Mouse (Mus musculus): ENCODE measurements around the gene Lhfpl5. TPM values are rescaled to one million over a fixed set of nuclear protein-coding genes. Genes with fewer than 3 reads are reported as not detected.

The Lhfpl5 gene
- polyA plus RNA-seq (2012; fragmentation: generic; extraction: Trizol): 0.06 TPM
- long read RNA-seq, experiment 1: 0 reads
- long read RNA-seq, experiment 2, partial matches to known transcripts: 0 of 1 reads
- long read RNA-seq, experiment 2, other reads (novel, unspliced or antisense): 1 of 1 reads

DNA sequence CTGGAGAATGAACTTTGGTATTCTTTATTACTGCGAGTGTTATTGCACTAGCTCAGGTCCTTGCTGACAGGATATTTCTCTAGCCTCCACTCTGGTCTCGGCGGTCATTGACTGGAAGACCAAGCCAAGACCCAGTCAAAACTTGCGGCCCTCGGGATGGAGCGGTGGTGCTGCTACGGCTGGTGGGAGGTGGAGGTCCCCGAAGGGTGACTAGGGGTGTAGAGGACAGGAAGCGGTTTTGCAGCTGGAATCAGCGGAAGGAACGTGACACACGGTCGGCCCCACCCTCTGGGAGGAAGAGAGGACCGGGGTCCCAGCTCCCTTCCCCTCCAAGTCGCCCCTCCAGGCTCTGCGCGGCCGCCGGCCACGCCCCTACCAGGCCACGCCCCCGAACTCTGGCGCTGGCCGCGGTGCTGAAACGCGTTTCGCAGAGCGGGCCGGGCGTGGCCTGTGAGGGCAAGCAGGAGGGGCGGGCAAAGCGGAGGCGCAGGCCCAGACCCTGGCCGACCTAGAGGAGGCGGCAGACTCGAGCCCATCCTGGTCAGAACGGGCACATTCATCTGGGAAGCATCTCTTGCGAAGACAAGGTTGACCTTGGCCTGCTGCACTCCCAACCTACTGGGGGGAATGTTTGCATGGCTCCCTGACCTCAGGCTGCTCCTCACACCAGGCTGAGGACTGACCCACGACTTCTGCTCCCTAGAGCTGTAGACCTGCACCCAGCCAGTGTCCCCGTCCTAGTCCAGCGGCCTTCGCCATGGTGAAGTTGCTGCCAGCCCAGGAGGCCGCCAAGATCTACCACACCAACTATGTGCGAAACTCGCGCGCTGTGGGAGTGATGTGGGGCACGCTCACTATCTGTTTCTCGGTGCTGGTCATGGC, at the start of gene Lhfpl5:
TSS of gene Lhfpl5 (plus strand) at position 398 of the 882 bp plus-strand sequence.
- Histone ChIP-seq H3K79me3 (ENCODE audit: low read depth) (no peaks in the 10 kb centered on the region), H3K4me3 (ENCODE audit: insufficient read depth, poor library complexity, severe bottlenecking) (no peak within 1 kb of the TSS), H3K79me2 (ENCODE audit: control insufficient read depth, insufficient read depth) (no peaks in the 10 kb centered on the region), H3ac (ENCODE audit: control insufficient read depth, insufficient read length, low read depth) (no peak within 1 kb of the TSS), H3K36me3 (ENCODE audit: control insufficient read depth, insufficient read depth) (no peaks in the 10 kb centered on the region), H3K27me3 (ENCODE audit: control insufficient read depth, insufficient read depth, insufficient read length) (peaks cover 8% of the 10 kb centered on the region)
- TF ChIP-seq MAX (IDR thresholded peaks at IDR 0.05) (no peak), FOSL1 (IDR thresholded peaks at IDR 0.05; ENCODE audit: insufficient read depth, low read length, poor library complexity, severe bottlenecking) (no peak), USF1 (IDR thresholded peaks at IDR 0.05; ENCODE audit: low read depth) (no peak), CEBPB (IDR thresholded peaks at IDR 0.05; ENCODE audit: low read depth) (no peak), MYOG (IDR thresholded peaks at IDR 0.05; ENCODE audit: control insufficient read depth, extremely low read depth, insufficient read length) (no peak), CTCF (IDR thresholded peaks at IDR 0.05; ENCODE audit: control insufficient read depth, insufficient read depth, insufficient read length) (no peak), MYOD1 (IDR thresholded peaks at IDR 0.05; ENCODE audit: control insufficient read depth, insufficient read length, low read depth) (no peak)

DNA sequence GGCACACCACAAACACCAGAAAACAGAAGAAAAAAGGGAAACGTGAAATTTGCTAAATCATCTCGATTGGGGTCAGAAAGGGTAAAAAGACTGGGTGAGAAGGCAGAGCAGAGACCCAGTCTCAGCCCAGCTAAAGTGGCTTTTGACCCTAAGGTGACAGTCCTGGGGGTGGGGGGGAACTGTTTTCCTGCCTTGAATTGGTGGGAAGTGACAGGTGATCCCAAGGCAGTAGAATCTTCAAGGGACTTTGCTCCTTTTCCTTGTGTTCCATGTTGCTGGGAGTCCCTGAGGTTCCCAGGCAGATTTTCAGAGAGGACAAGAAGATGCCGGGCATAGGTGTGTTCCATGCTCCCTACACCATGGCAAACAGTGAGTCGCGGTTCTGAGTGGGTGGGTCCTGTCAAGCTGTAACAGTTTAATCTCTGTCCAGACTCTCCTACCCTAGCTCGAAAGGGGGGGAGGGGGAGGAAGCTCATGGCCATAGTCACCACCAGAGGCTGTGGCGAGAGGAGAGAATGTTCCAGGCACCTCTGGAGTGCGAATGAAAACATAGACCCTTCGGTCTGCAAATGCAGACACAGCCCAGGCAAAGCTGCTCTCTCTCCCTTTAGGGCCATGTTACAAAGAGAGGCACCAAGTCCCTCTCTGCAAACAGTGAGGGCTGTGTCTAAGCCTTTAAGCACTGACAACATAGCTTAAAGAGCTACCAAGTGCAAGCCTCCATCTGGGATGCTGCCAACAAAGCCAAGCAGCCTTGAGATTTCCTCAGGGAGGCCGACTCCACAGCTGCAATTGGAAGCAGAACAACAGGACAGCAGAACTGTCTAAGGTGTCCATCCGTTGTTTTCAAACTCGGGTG, 48.0 kb upstream of the Lhfpl5 start:
- no peaks in the 10 kb centered on the region for H3K36me3 ChIP-seq (ENCODE audit: control insufficient read depth, insufficient read depth)
- peak overlapping the region; percentile 27 for H3ac ChIP-seq (ENCODE audit: control insufficient read depth, insufficient read length, low read depth)
- no peaks in the 10 kb centered on the region for H3K79me3 ChIP-seq (ENCODE audit: low read depth)
- TF ChIP-seq FOSL1 (IDR thresholded peaks at IDR 0.05; ENCODE audit: insufficient read depth, low read length, poor library complexity, severe bottlenecking) (no peak), CTCF (IDR thresholded peaks at IDR 0.05; ENCODE audit: control insufficient read depth, insufficient read depth, insufficient read length) (no peak), USF1 (IDR thresholded peaks at IDR 0.05; ENCODE audit: low read depth) (no peak), MAX (IDR thresholded peaks at IDR 0.05) (no peak), MYOD1 (IDR thresholded peaks at IDR 0.05; ENCODE audit: control insufficient read depth, insufficient read length, low read depth) (no peak), MYOG (IDR thresholded peaks at IDR 0.05; ENCODE audit: control insufficient read depth, extremely low read depth, insufficient read length) (no peak), CEBPB (IDR thresholded peaks at IDR 0.05; ENCODE audit: low read depth) (no peak)
- no peaks in the 10 kb centered on the region for H3K79me2 ChIP-seq (ENCODE audit: control insufficient read depth, insufficient read depth)
- no peak overlapping the region for H3K4me3 ChIP-seq (ENCODE audit: insufficient read depth, poor library complexity, severe bottlenecking)
- H3K27me3 ChIP-seq (ENCODE audit: control insufficient read depth, insufficient read depth, insufficient read length): no peaks in the 10 kb centered on the region

DNA sequence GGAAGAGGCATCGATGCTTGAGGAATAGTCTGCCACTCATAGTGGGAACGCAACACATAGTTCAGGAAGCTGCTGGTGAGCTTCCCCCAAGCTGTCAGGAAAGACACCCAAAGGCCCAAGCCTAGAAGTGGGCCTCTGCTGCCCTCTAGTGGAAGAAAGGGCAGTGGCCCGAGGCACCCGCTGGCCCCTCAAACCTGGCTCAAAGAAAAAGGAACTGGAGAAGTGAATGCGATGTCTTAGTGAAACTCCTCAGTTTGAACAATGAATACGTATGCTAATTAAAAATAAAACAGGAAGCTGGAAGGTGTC, 47.4 kb upstream of the Lhfpl5 start:
- no peak overlapping the region for H3K4me3 ChIP-seq (ENCODE audit: insufficient read depth, poor library complexity, severe bottlenecking)
- no peaks in the 10 kb centered on the region for H3K79me2 ChIP-seq (ENCODE audit: control insufficient read depth, insufficient read depth)
- H3K27me3 ChIP-seq (ENCODE audit: control insufficient read depth, insufficient read depth, insufficient read length): no peaks in the 10 kb centered on the region
- peak overlapping the region; percentile 27 for H3ac ChIP-seq (ENCODE audit: control insufficient read depth, insufficient read length, low read depth)
- TF ChIP-seq CTCF (IDR thresholded peaks at IDR 0.05; ENCODE audit: control insufficient read depth, insufficient read depth, insufficient read length): peak; percentile 66
- no peak for TF ChIP-seq FOSL1 (IDR thresholded peaks at IDR 0.05; ENCODE audit: insufficient read depth, low read length, poor library complexity, severe bottlenecking)
- no peak for TF ChIP-seq CEBPB (IDR thresholded peaks at IDR 0.05; ENCODE audit: low read depth)
- no peaks in the 10 kb centered on the region for H3K79me3 ChIP-seq (ENCODE audit: low read depth)
- no peaks in the 10 kb centered on the region for H3K36me3 ChIP-seq (ENCODE audit: control insufficient read depth, insufficient read depth)

DNA sequence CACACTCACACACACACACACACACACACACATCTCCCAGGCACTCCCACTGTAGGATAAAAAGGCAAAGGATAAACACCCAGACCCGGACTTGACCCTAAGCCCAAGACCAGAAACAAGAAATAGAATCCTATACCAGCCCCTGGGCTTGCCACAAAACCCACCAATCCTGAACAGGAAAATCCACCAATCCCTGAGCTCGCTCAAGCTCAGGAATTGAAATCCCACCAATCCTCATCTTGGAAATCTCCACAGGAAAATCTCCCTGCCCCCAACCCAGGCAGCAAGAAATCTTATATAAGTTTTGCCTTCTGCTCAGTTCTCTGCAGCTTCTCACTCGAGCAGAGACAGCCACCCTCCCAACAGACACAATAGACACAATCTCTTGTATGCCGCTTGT, 46.3 kb upstream of the Lhfpl5 start:
- H3K36me3 ChIP-seq (ENCODE audit: control insufficient read depth, insufficient read depth): no peaks in the 10 kb centered on the region
- H3K79me3 ChIP-seq (ENCODE audit: low read depth): no peaks in the 10 kb centered on the region
- H3K27me3 ChIP-seq (ENCODE audit: control insufficient read depth, insufficient read depth, insufficient read length): no peaks in the 10 kb centered on the region
- H3K79me2 ChIP-seq (ENCODE audit: control insufficient read depth, insufficient read depth): no peaks in the 10 kb centered on the region
- H3K4me3 ChIP-seq (ENCODE audit: insufficient read depth, poor library complexity, severe bottlenecking): no peak overlapping the region
- no peak for TF ChIP-seq MYOG (IDR thresholded peaks at IDR 0.05; ENCODE audit: control insufficient read depth, extremely low read depth, insufficient read length)
- no peak for TF ChIP-seq FOSL1 (IDR thresholded peaks at IDR 0.05; ENCODE audit: insufficient read depth, low read length, poor library complexity, severe bottlenecking)
- TF ChIP-seq MAX (IDR thresholded peaks at IDR 0.05): no peak
- TF ChIP-seq CTCF (IDR thresholded peaks at IDR 0.05; ENCODE audit: control insufficient read depth, insufficient read depth, insufficient read length): no peak
- TF ChIP-seq USF1 (IDR thresholded peaks at IDR 0.05; ENCODE audit: low read depth): no peak
- no peak for TF ChIP-seq CEBPB (IDR thresholded peaks at IDR 0.05; ENCODE audit: low read depth)
- no peak for TF ChIP-seq MYOD1 (IDR thresholded peaks at IDR 0.05; ENCODE audit: control insufficient read depth, insufficient read length, low read depth)
- no peak overlapping the region for H3ac ChIP-seq (ENCODE audit: control insufficient read depth, insufficient read length, low read depth)

DNA sequence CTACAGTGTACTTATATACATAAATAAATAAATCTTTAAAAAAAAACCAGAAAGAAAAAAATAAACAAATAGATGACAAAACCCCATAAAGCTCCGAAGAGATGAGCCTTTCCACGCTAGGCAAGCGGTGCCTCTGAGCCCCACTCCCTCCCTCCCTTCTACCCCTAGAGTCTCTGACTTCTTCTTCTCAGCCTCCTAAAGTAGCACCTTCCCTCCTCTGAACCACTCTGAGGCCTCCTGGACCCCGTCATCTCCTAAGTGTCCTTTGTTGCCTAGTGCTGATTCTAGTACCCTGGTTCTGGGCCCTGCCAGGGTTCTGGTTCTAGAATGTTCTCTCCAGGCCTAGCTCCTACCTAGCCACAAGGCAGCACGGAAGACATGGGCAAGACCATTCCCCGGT, 44.9 kb upstream of the Lhfpl5 start, which contains the start of gene Armc12:
TSS of gene Armc12 (plus strand) at position 301 of the 400 bp plus-strand sequence.
- Histone ChIP-seq H3K27me3 (ENCODE audit: control insufficient read depth, insufficient read depth, insufficient read length) (no peaks in the 10 kb centered on the region), H3K79me2 (ENCODE audit: control insufficient read depth, insufficient read depth) (no peaks in the 10 kb centered on the region)
- TF ChIP-seq MYOG (IDR thresholded peaks at IDR 0.05; ENCODE audit: control insufficient read depth, extremely low read depth, insufficient read length) (no peak), CTCF (IDR thresholded peaks at IDR 0.05; ENCODE audit: control insufficient read depth, insufficient read depth, insufficient read length) (no peak), MYOD1 (IDR thresholded peaks at IDR 0.05; ENCODE audit: control insufficient read depth, insufficient read length, low read depth) (no peak), MAX (IDR thresholded peaks at IDR 0.05) (no peak), USF1 (IDR thresholded peaks at IDR 0.05; ENCODE audit: low read depth) (no peak), CEBPB (IDR thresholded peaks at IDR 0.05; ENCODE audit: low read depth) (no peak), FOSL1 (IDR thresholded peaks at IDR 0.05; ENCODE audit: insufficient read depth, low read length, poor library complexity, severe bottlenecking) (no peak)

More for the DNA sequence above, 44.9 kb upstream of the Lhfpl5 start, which contains the start of gene Armc12:
- Histone ChIP-seq H3K79me3 (ENCODE audit: low read depth) (no peaks in the 10 kb centered on the region), H3K4me3 (ENCODE audit: insufficient read depth, poor library complexity, severe bottlenecking) (no peak within 1 kb of the TSS), H3K36me3 (ENCODE audit: control insufficient read depth, insufficient read depth) (no peaks in the 10 kb centered on the region), H3ac (ENCODE audit: control insufficient read depth, insufficient read length, low read depth) (no peak within 1 kb of the TSS)

All from C2C12 (cell line).